Mouse (Mus musculus): Measurements from ENCODE around the gene Gm11938.

The Gm11938 gene

GRCm38 (mm10) chr11:99573164-99573563, 29.9 kb downstream of the Gm11938 start:
- DNase-seq (ENCODE audit: low spot score) = no peak

DNA sequence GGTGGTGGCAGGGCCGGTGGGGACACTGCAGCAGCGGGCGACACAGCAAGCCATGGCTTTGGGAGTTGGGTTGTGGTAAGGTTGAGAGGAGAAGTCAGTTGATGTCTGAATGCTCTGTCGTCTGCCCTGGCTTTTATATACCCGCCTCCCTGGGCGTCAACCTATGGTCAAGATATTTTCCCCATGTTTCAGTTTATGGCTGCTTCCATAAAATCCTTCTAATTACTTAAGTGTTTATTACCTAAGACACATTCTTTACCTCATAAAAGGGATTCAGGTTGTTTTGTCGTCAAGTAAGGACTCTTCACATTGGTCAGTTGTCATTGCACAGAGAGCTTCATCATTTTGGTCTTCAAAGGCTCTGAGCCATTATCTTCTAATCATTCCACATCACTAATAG, 36.6 kb downstream of the Gm11938 start, which contains the start of gene Krtap3-1:
TSS of gene Krtap3-1 (minus strand) at position 101 of the 400 bp plus-strand sequence.
- DNase-seq (ENCODE audit: low spot score) = no peak

GRCm38 (mm10) chr11:99562580-99562979, 40.5 kb downstream of the Gm11938 start:
- no peak for DNase-seq (ENCODE audit: low spot score)

DNA sequence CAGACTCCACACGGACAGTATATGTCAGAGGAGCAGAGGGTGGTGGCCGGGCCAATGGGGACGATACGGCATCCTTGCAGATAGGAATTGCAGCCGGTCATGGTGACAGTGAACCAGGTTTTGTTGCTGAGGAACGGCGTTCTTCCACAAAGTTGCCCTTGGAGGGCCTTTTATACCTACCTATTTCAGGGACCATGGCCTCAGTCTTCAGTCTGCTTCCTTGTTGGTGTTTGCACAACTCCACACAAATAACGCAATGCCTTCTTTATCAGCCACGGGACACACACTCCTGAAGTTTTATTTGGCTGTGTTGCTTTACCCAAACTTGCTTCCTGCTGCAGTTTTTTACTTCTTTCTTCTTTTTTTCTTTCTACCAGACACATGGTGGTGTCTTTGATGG, 43.7 kb downstream of the Gm11938 start, which contains the start of gene Gm11939:
TSS of gene Gm11939 (minus strand) at position 101 of the 400 bp plus-strand sequence.
- DNase-seq (ENCODE audit: low spot score) = no peak

- DNase-seq (ENCODE audit: low spot score) = peak; percentile 7
These were observed 44.9 kb downstream of the Gm11938 start for GRCm38 (mm10) chr11:99557976-99558745.

GRCm38 (mm10) chr11:99556753-99557152, 46.4 kb downstream of the Gm11938 start, which contains the start of gene Krtap3-2:
Krtap3-2 (minus strand) TSS chr11:99556853.
- no peak for DNase-seq (ENCODE audit: low spot score)

- DNase-seq (ENCODE audit: low spot score) = no peak
These were observed 46.9 kb downstream of the Gm11938 start for GRCm38 (mm10) chr11:99556195-99556594.
